Mouse (Mus musculus) CH12.LX (cell line): Measurements from ENCODE around the gene Zdhhc18.

Experiments used
- CTCF ChIP-seq, 2 experiments: IDR thresholded peaks in 1 of 2; conservative IDR thresholded peaks in 1 of 2; 2 replicates each; pipeline ENCODE4 v1.5.1; 2011 to 2012; ENCODE audit warnings: low read depth in 2 of 2, low read length in 2 of 2, improper control_type of control experiment in 1 of 2, inconsistent platforms in 1 of 2, mild to moderate bottlenecking in 1 of 2, moderate library complexity in 1 of 2
- POLR2A ChIP-seq: IDR thresholded peaks from 2 replicates; pipeline ENCODE4 v1.6.1; 2011; ENCODE audit warnings: low read depth, mild to moderate bottlenecking, improper control_type of control experiment, low read length
- ZC3H11A ChIP-seq: IDR thresholded peaks from 2 replicates; pipeline ENCODE4 v1.6.1; 2012; ENCODE audit warnings: low read depth, mild to moderate bottlenecking, inconsistent platforms, low read length, improper control_type of control experiment

- TF ChIP-seq ZC3H11A (no peak), POLR2A (no peak), CTCF (conservative IDR thresholded peaks at IDR 0.05 in 1 of 2, IDR thresholded peaks at IDR 0.05 in 1 of 2; ENCODE audit: low read depth in 2 of 2, low read length in 2 of 2) (no peak)
These were observed 23.3 kb downstream of the Zdhhc18 start for GRCm38 (mm10) chr4:133626621-133627020.
